Mouse (Mus musculus) urinary bladder, postnatal 10 days (tissue): ENCODE data around the gene Rnf130.

Source experiments
- DNase-seq: peaks from one replicate; pipeline ENCODE4 v3.0.0; 2022; ENCODE audit warnings: low spot score

The Rnf130 gene

GRCm38 (mm10) chr11:50024833-50025720, at the start of gene Rnf130:
TSS of gene Rnf130 (plus strand) at chr11:50025346.
- peak; percentile 78 for DNase-seq

GRCm38 (mm10) chr11:49977963-49978568, 47.1 kb upstream of the Rnf130 start:
- DNase-seq = no peak

GRCm38 (mm10) chr11:49978935-49979334, 46.2 kb upstream of the Rnf130 start:
- no peak for DNase-seq

GRCm38 (mm10) chr11:49980681-49981235, 44.4 kb upstream of the Rnf130 start:
- no peak for DNase-seq

- no peak for DNase-seq
Measured at GRCm38 (mm10) chr11:49981321-49981963, 43.7 kb upstream of the Rnf130 start.

GRCm38 (mm10) chr11:49982094-49982493, 43.1 kb upstream of the Rnf130 start:
- no peak for DNase-seq

- DNase-seq = no peak
Measured at GRCm38 (mm10) chr11:49982881-49983280, 42.3 kb upstream of the Rnf130 start.

GRCm38 (mm10) chr11:49983875-49984552, 41.1 kb upstream of the Rnf130 start:
- DNase-seq = no peak

GRCm38 (mm10) chr11:49985009-49985408, 40.1 kb upstream of the Rnf130 start:
- no peak for DNase-seq

- DNase-seq = no peak
Measured at GRCm38 (mm10) chr11:49986277-49987036, 38.7 kb upstream of the Rnf130 start.

GRCm38 (mm10) chr11:49994536-49994935, 30.6 kb upstream of the Rnf130 start:
- DNase-seq = no peak

- no peak for DNase-seq
Measured at GRCm38 (mm10) chr11:49996398-49996797, 28.7 kb upstream of the Rnf130 start.

- DNase-seq = no peak
Measured at GRCm38 (mm10) chr11:49997321-49997720, 27.8 kb upstream of the Rnf130 start.

- no peak for DNase-seq
Measured at GRCm38 (mm10) chr11:50002853-50003252, 22.3 kb upstream of the Rnf130 start.

- DNase-seq = no peak
Measured at GRCm38 (mm10) chr11:50007776-50008175, 17.4 kb upstream of the Rnf130 start.

GRCm38 (mm10) chr11:50008231-50008630, 16.9 kb upstream of the Rnf130 start:
- DNase-seq = no peak

- DNase-seq = no peak
Measured at GRCm38 (mm10) chr11:50013016-50013415, 12.1 kb upstream of the Rnf130 start.

- DNase-seq = no peak
Measured at GRCm38 (mm10) chr11:50016503-50016902, 8.6 kb upstream of the Rnf130 start.

GRCm38 (mm10) chr11:50017511-50017910, 7.6 kb upstream of the Rnf130 start:
- no peak for DNase-seq

- no peak for DNase-seq
Measured at GRCm38 (mm10) chr11:50018848-50019247, 6.3 kb upstream of the Rnf130 start.

GRCm38 (mm10) chr11:50022085-50022484, 3.1 kb upstream of the Rnf130 start:
- no peak for DNase-seq
